Mouse (Mus musculus) gastrocnemius, adult 8-10 months (tissue): Measurements from ENCODE around the gene Gm17027. TPM values are rescaled to one million over a fixed set of nuclear protein-coding genes. Genes with fewer than 3 reads are reported as not detected.
"Not testable (repeated sequence)": the region's sequence is repeated elsewhere in the genome, so short reads cannot be mapped to it uniquely, and the experiment has no call there.

Source experiments
- DNase-seq, 2 experiments: peaks; one replicate each; pipeline ENCODE4 v3.0.0; 2022; ENCODE audit warnings: low spot score in 2 of 2
- total RNA-seq, 4 experiments: library from RNA; stranded (reverse); gene quantifications; 2 replicates each; pipeline ENCODE4 v1.2.4; 2022

Gm17027 gene
- not detected for total RNA-seq

GRCm38 (mm10) chr14:42162522-42162921, at the start of gene Gm17027:
Gm17027 (minus strand) TSS chr14:42162622.
- DNase-seq, result not testable (repeated sequence)

- not testable (repeated sequence) for DNase-seq
These were observed 28.3 kb upstream of the Gm17027 start, which contains the start of gene Gm3573 for GRCm38 (mm10) chr14:42190691-42191090. Gm3573 (minus strand) TSS chr14:42190791.

- DNase-seq, result peak in 1 of 2 experiments; percentile 7
These were observed 21.5 kb upstream of the Gm17027 start for GRCm38 (mm10) chr14:42183936-42184335.

- not testable (repeated sequence) for DNase-seq
These were observed 27.9 kb downstream of the Gm17027 start for GRCm38 (mm10) chr14:42134571-42134970.

- DNase-seq, result not testable (repeated sequence)
These were observed 28.6 kb downstream of the Gm17027 start for GRCm38 (mm10) chr14:42133806-42134205.

GRCm38 (mm10) chr14:42117269-42117668, 45.2 kb downstream of the Gm17027 start, which contains the start of gene Gm7951:
Gm7951 (minus strand) TSS chr14:42117369.
- not testable (repeated sequence) for DNase-seq

Other genes with a start within 250 kb of the Gm17027 start
- not detected for gene 1700049E17Rik1, start 237.7 kb downstream of the Gm17027 start, total RNA-seq
- gene 1700024B05Rik, start 218.6 kb downstream of the Gm17027 start, total RNA-seq, result not detected
- gene Gm6401, start 194.7 kb downstream of the Gm17027 start, total RNA-seq, result not detected
- not detected for gene Gm3543, start 179.3 kb downstream of the Gm17027 start, total RNA-seq
- gene Gm7951, start 45.3 kb downstream of the Gm17027 start, total RNA-seq, result not detected
- not detected for gene Gm3573, start 28.2 kb upstream of the Gm17027 start, total RNA-seq
- not detected for gene Gm17026, start 97.4 kb upstream of the Gm17027 start, total RNA-seq
- gene Gm9611, start 134.7 kb upstream of the Gm17027 start, total RNA-seq, result not detected
- gene Gm7995, start 147.6 kb upstream of the Gm17027 start, total RNA-seq, result not detected